Mouse (Mus musculus) erythroid progenitor cell, adult 5-6 weeks (primary cell): ENCODE data around the gene Adk. TPM values are rescaled to one million over a fixed set of nuclear protein-coding genes. Genes with fewer than 3 reads are reported as not detected.

ENCODE experiments used
- ATAC-seq: replicated peaks from 2 replicates; pipeline ENCODE4 v1.8.0; 2016; ENCODE audit warnings: moderate number of reproducible peaks, mild to moderate bottlenecking, moderate TSS enrichment, inconsistent platforms; ENCODE audit not compliant: poor library complexity, low FRiP score, severe bottlenecking
- total RNA-seq, 2 experiments: library from RNA; stranded (forward) in 1 of 2; stranded (reverse) in 1 of 2; fragments of 150-400 nt in 1 of 2; fragments of 186-747, 209-891 nt in 1 of 2; gene quantifications; 2 replicates each; pipeline versions ENCODE4 v1.2.3 to v1.2.4; 2015 to 2017; ENCODE audit warnings: low replicate concordance in 2 of 2

The Adk gene
- total RNA-seq, 2 experiments from 2014 or later, result 66.4 to 67.1 TPM

- ATAC-seq, result no peak
These were observed 256.1 kb downstream of the Adk start for GRCm38 (mm10) chr14:21308349-21308936.

- no peak for ATAC-seq
These were observed 258.2 kb downstream of the Adk start for GRCm38 (mm10) chr14:21310530-21310929.

- no peak for ATAC-seq
These were observed 261.4 kb downstream of the Adk start for GRCm38 (mm10) chr14:21313561-21314342.

GRCm38 (mm10) chr14:21314466-21314865 is 262.1 kb downstream of the Adk start:
- no peak for ATAC-seq

GRCm38 (mm10) chr14:21334826-21335225 is 282.5 kb downstream of the Adk start:
- no peak for ATAC-seq

GRCm38 (mm10) chr14:21335691-21336314 is 283.4 kb downstream of the Adk start:
- ATAC-seq, result no peak

GRCm38 (mm10) chr14:21337948-21338347 is 285.6 kb downstream of the Adk start:
- no peak for ATAC-seq

- no peak for ATAC-seq
These were observed 288.8 kb downstream of the Adk start for GRCm38 (mm10) chr14:21341195-21341594.

- no peak for ATAC-seq
These were observed 290.6 kb downstream of the Adk start for GRCm38 (mm10) chr14:21342984-21343383.

GRCm38 (mm10) chr14:21344896-21345295 is 292.5 kb downstream of the Adk start:
- no peak for ATAC-seq

GRCm38 (mm10) chr14:21348611-21349260 is 296.4 kb downstream of the Adk start:
- ATAC-seq, result no peak

- no peak for ATAC-seq
These were observed 299.3 kb downstream of the Adk start for GRCm38 (mm10) chr14:21351646-21352045.

- ATAC-seq, result no peak
These were observed 303.9 kb downstream of the Adk start for GRCm38 (mm10) chr14:21356286-21356685.

GRCm38 (mm10) chr14:21359207-21359895 is 307.0 kb downstream of the Adk start:
- ATAC-seq, result no peak

GRCm38 (mm10) chr14:21359896-21360525 is 307.6 kb downstream of the Adk start:
- no peak for ATAC-seq

GRCm38 (mm10) chr14:21367095-21367494 is 314.7 kb downstream of the Adk start:
- ATAC-seq, result no peak

GRCm38 (mm10) chr14:21368622-21369021 is 316.2 kb downstream of the Adk start:
- no peak for ATAC-seq

- ATAC-seq, result no peak
These were observed 316.8 kb downstream of the Adk start for GRCm38 (mm10) chr14:21369127-21369526.

- ATAC-seq, result no peak
These were observed 319.6 kb downstream of the Adk start for GRCm38 (mm10) chr14:21371946-21372345.

GRCm38 (mm10) chr14:21372689-21373088 is 320.3 kb downstream of the Adk start:
- no peak for ATAC-seq
